Mouse (Mus musculus) lung, embryonic 16.5 days (tissue): ENCODE results near the gene Hist1h4h. TPM values are rescaled to one million over a fixed set of nuclear protein-coding genes. Genes with fewer than 3 reads are reported as not detected.

Experiments
- ATAC-seq: fragments of 200-750 bp; cut with Nextera tagmentation; 2 replicates; pipeline ENCODE4 v1.8.0; 2017; ENCODE audit warnings: low read depth, mild to moderate bottlenecking, moderate library complexity
- H3K27ac ChIP-seq: fragments of 300-500 bp; sonication (generic); 2 replicates; pipeline ENCODE4 v1.5.1; 2014; ENCODE audit warnings: mild to moderate bottlenecking, control low read depth, low read length
- H3K27me3 ChIP-seq: fragments of 300-500 bp; sonication (generic); 2 replicates; pipeline ENCODE4 v1.6.1; 2014; ENCODE audit warnings: low read depth, low read length, mixed read lengths; ENCODE audit not compliant: control insufficient read depth, insufficient read depth
- H3K36me3 ChIP-seq: fragments of 300-500 bp; sonication (generic); 2 replicates; pipeline ENCODE4 v1.6.1; 2014; ENCODE audit warnings: low read length; ENCODE audit not compliant: control insufficient read depth, insufficient read depth
- H3K4me1 ChIP-seq: fragments of 300-500 bp; sonication (generic); replicated peaks from 2 replicates; pipeline ENCODE4 v1.6.1; 2014; ENCODE audit warnings: low read length, mixed read lengths; ENCODE audit not compliant: control insufficient read depth, insufficient read depth
- H3K4me2 ChIP-seq: fragments of 300-500 bp; sonication (generic); 2 replicates; pipeline ENCODE4 v1.6.1; 2014; ENCODE audit warnings: low read depth, low read length, control low read depth
- H3K4me3 ChIP-seq: fragments of 300-500 bp; sonication (generic); 2 replicates; pipeline ENCODE4 v1.5.1; 2014; ENCODE audit warnings: mild to moderate bottlenecking, low read length, control low read depth
- H3K9ac ChIP-seq: fragments of 300-500 bp; sonication (generic); 2 replicates; pipeline ENCODE4 v1.6.1; 2014; ENCODE audit warnings: low read length, control low read depth
- H3K9me3 ChIP-seq: fragments of 300-500 bp; sonication (generic); 2 replicates; pipeline ENCODE4 v1.6.1; 2016; ENCODE audit warnings: low read length; ENCODE audit not compliant: control insufficient read depth
- WGBS: fragments of 180-500 bp; shearing (Covaris S2); extraction: QIAGEN DNeasy Blood & Tissue Kit; methylation state at CpG from one replicate; pipeline ENCODE4 v1.1.7; 2014; 5-methylcytosine and 5-hydroxymethylcytosine counted together
- polyA plus RNA-seq: library from polyadenylated mRNA; unstranded; fragments of >200 nt; fragmentation: Nextera tagmentation; extraction: Ambion mirVana; gene quantifications from 2 replicates; pipeline ENCODE4 v1.2.1, GENCODE M21; 2015

Gene Hist1h4h
- polyA plus RNA-seq, 1 experiment from 2014 or later = 8.4 TPM

GRCm38 (mm10) chr13:23506351-23506750 lies 24.5 kb upstream of the Hist1h4h start:
- peaks cover 15% of the 10 kb centered on the region for H3K4me1 ChIP-seq
- no peak overlapping the region; the same call in 1 of the 2 replicates for H3K4me3 ChIP-seq
- no peaks in the 10 kb centered on the region for H3K9me3 ChIP-seq
- H3K4me2 ChIP-seq = peak overlapping the region; percentile 54
- 10% methylated on average over 13 of the region's 13 CpGs for WGBS
- ATAC-seq = 0 out of 2 replicates have a peak, but pooled peaks have one; percentile 27
- no peaks in the 10 kb centered on the region for H3K27me3 ChIP-seq
- no peak overlapping the region for H3K27ac ChIP-seq
- no peaks in the 10 kb centered on the region for H3K36me3 ChIP-seq
- no peak overlapping the region for H3K9ac ChIP-seq

GRCm38 (mm10) chr13:23506819-23507515 lies 23.9 kb upstream of the Hist1h4h start:
- H3K9me3 ChIP-seq = no peaks in the 10 kb centered on the region
- no peak overlapping the region for H3K9ac ChIP-seq
- no peak for ATAC-seq
- H3K4me2 ChIP-seq = no peak overlapping the region; the same call in 1 of the 2 replicates
- H3K27ac ChIP-seq = no peak overlapping the region
- H3K4me3 ChIP-seq = no peak overlapping the region
- no peaks in the 10 kb centered on the region for H3K27me3 ChIP-seq
- peaks cover 12% of the 10 kb centered on the region for H3K4me1 ChIP-seq
- WGBS = 30% methylated on average over 14 of the region's 14 CpGs
- H3K36me3 ChIP-seq = no peaks in the 10 kb centered on the region

GRCm38 (mm10) chr13:23510127-23510526 lies 20.7 kb upstream of the Hist1h4h start:
- H3K36me3 ChIP-seq = no peaks in the 10 kb centered on the region
- no peak overlapping the region for H3K27ac ChIP-seq
- H3K9me3 ChIP-seq = no peaks in the 10 kb centered on the region
- no peak overlapping the region for H3K9ac ChIP-seq
- H3K4me2 ChIP-seq = no peak overlapping the region
- H3K4me3 ChIP-seq = no peak overlapping the region
- peaks cover 10% of the 10 kb centered on the region for H3K4me1 ChIP-seq
- H3K27me3 ChIP-seq = no peaks in the 10 kb centered on the region
- WGBS = 4% methylated on average over 1 of the region's 1 CpGs
- ATAC-seq = no peak

GRCm38 (mm10) chr13:23513517-23513916 lies 17.3 kb upstream of the Hist1h4h start:
- WGBS = 58% methylated on average over 1 of the region's 1 CpGs
- Histone ChIP-seq H3K27me3 (no peaks in the 10 kb centered on the region), H3K4me1 (peaks cover 4% of the 10 kb centered on the region), H3K9ac (no peak overlapping the region), H3K4me2 (no peak overlapping the region), H3K9me3 (no peaks in the 10 kb centered on the region), H3K4me3 (no peak overlapping the region), H3K27ac (no peak overlapping the region), H3K36me3 (no peaks in the 10 kb centered on the region)
- no peak for ATAC-seq

GRCm38 (mm10) chr13:23515281-23515680 lies 15.6 kb upstream of the Hist1h4h start:
- no peak for ATAC-seq
- no peak overlapping the region for H3K4me2 ChIP-seq
- H3K27ac ChIP-seq = no peak overlapping the region
- no peaks in the 10 kb centered on the region for H3K27me3 ChIP-seq
- no peak overlapping the region for H3K4me3 ChIP-seq
- no peaks in the 10 kb centered on the region for H3K9me3 ChIP-seq
- H3K9ac ChIP-seq = no peak overlapping the region
- no peaks in the 10 kb centered on the region for H3K36me3 ChIP-seq
- WGBS = 78% methylated on average over 5 of the region's 5 CpGs
- peaks cover 4% of the 10 kb centered on the region for H3K4me1 ChIP-seq

- H3K9ac ChIP-seq = peak overlapping the region; percentile 57; the same call in 1 of the 2 replicates
- H3K27me3 ChIP-seq = no peaks in the 10 kb centered on the region
- H3K36me3 ChIP-seq = no peaks in the 10 kb centered on the region
- no peak for ATAC-seq
- 0 out of 2 replicates have a peak overlapping the region, but pooled peaks have one; percentile 22 for H3K27ac ChIP-seq
- H3K4me3 ChIP-seq = peak overlapping the region; percentile 37
- peak overlapping the region; percentile 60 for H3K4me2 ChIP-seq
- WGBS = 47% methylated on average over 15 of the region's 15 CpGs
- no peaks in the 10 kb centered on the region for H3K9me3 ChIP-seq
- H3K4me1 ChIP-seq = peaks cover 4% of the 10 kb centered on the region
These were observed 14.8 kb upstream of the Hist1h4h start for GRCm38 (mm10) chr13:23515826-23516620.

GRCm38 (mm10) chr13:23516822-23517602 lies 13.8 kb upstream of the Hist1h4h start:
- H3K9ac ChIP-seq = peak overlapping the region; percentile 63
- H3K4me3 ChIP-seq = peak overlapping the region; percentile 66
- no peaks in the 10 kb centered on the region for H3K36me3 ChIP-seq
- peak overlapping the region; percentile 83 for H3K27ac ChIP-seq
- H3K27me3 ChIP-seq = no peaks in the 10 kb centered on the region
- peaks cover 4% of the 10 kb centered on the region for H3K4me1 ChIP-seq
- H3K4me2 ChIP-seq = peak overlapping the region; percentile 94
- ATAC-seq = peak; percentile 56
- WGBS = under 1% methylated on average over 19 of the region's 19 CpGs
- no peaks in the 10 kb centered on the region for H3K9me3 ChIP-seq

GRCm38 (mm10) chr13:23517603-23518294 lies 13.1 kb upstream of the Hist1h4h start:
- Histone ChIP-seq H3K9ac (peak overlapping the region; percentile 63), H3K36me3 (no peaks in the 10 kb centered on the region), H3K27me3 (no peaks in the 10 kb centered on the region), H3K4me1 (peaks cover 4% of the 10 kb centered on the region), H3K4me3 (peak overlapping the region; percentile 66), H3K27ac (peak overlapping the region; percentile 83), H3K9me3 (no peaks in the 10 kb centered on the region), H3K4me2 (peak overlapping the region; percentile 94)
- peak; percentile 88 for ATAC-seq
- WGBS = under 1% methylated on average over 27 of the region's 27 CpGs
